Mouse (Mus musculus) lung, adult 2 months (tissue): ENCODE data around the gene Igfbp6.

ENCODE experiments used
- CTCF ChIP-seq: fragments of 200-500 bp; IDR thresholded peaks from 2 replicates; pipeline ENCODE4 v1.5.1; 2011; ENCODE audit warnings: mild to moderate bottlenecking, low read length, control low read depth; ENCODE audit not compliant: insufficient read depth
- POLR2A ChIP-seq: fragments of 200-500 bp; IDR thresholded peaks from 2 replicates; pipeline ENCODE4 v1.6.1; 2011; ENCODE audit warnings: low read depth, mild to moderate bottlenecking, control low read depth, low read length, borderline replicate concordance; ENCODE audit errors: extremely low read depth

DNA sequence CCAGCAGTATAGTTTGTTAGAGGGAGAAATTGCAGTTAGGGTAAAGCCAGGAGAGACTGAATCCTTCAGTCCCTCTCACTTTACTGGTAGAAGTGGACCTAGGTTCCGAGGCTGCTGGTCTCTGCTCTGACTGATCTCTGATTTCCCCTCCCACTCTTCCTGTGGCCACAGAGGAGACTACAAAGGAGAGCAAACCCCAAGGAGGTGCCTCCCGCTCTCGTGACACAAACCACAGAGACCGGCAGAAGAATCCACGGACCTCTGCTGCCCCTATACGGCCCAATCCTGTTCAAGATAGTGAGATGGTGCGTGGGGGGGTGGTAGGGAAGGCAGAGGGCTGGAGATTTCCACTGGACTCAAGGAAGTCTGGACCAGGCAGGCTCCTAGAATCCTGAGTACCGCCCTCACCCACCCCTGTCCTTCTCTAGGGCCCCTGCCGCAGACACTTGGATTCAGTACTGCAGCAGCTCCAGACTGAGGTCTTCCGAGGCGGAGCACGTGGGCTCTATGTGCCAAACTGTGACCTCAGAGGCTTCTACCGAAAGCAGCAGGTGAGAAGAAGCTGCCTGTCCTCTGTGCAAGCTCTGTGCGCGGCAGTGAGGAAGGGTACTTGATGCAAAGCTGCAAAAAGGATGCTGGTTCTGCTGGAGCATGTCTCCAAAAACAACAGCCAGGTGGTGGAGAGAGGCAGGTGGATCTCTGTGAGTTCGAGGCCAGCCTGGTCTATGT lies 3.7 kb downstream of the Igfbp6 start:
- TF ChIP-seq CTCF (no peak), POLR2A (no peak)
